Mouse (Mus musculus): ENCODE measurements around the gene Mknk2.
A peak's percentile ranks its signal among the peaks of the same experiment; 100 is the strongest.

Mknk2 gene

DNA sequence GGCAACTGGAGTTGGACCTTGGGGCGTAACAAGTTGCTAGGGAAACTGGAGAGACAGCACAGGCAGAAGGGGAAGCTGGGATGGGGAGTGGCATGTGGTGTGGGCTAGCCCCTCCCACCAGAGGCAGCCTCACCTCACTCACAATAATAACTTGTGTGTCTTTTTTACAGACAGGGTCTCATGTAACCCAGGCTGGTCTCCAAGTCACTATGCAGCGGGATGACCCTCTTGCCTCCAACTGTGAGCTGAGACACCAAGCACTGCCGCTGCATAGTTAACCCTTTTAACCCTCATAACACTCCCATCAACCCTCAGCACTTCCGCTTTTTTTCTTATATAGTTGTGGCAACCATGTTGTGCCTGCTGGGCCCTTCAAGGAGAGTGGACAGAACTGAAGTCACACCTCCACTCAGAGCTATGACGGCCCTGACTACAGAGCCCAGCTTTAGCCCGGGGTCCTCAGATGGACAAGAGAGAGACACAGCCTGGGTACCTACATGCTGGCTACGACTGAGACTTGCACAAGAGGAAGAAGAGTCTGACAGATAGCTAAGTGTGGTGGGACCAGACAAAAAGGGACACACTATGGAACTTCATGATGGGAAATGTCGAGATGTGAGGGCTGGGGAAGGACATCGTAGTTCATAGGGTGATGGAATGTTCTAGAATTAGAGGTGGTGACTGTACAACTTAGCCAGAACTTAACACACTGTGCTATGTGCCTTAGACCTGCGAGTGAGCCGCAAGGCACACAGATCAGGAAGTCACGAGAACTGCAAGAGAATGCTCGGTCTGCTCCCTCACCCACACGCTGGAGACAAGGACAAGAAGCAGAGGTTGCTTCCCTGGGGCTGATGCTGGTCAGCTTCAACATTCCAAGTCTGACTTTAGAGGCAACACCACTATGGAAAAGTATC, 14.6 kb upstream of the Mknk2 start:
- DNase-seq (ENCODE audit: low spot score): no peak

DNA sequence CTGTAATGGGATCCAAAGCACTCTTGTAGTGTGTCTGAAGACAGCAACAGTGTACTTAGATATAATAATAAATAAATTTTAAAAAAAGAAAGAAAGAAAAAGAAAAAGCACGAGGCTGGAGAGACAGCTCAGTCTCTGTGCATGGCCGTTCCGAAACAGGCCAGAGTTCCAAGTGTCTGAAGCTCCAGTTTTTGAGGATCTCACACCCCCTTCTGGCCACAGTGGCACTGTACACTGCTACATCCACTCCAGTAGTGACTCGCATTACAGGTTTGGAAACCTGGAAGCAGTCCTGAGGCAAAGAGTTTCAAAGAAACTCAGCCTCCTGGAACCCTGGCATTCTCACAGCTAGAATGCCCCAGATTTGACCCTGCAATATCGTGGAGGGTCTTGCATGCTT, 9.9 kb upstream of the Mknk2 start:
- peak; percentile 62 for DNase-seq (ENCODE audit: low spot score)

DNA sequence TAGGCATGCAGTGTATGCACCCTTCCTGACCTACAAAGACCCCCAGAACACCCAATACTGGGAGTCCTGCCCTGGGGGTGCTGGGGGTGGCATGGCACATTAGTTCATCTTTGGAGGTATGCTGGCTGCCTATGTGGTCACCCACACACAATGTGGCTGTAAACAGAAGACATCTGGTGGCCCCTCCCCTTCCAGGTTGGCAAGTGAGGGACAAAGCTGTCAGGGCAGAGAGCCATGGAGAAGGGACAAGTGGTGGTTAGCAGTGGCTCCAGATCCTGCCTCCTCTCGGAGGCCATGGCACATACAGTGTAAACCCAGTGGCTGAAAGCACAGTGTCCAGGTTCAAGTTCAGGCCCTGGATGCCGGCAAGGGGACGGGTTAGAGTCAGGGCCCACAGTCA, 8.7 kb upstream of the Mknk2 start:
- no peak for DNase-seq (ENCODE audit: low spot score)

DNA sequence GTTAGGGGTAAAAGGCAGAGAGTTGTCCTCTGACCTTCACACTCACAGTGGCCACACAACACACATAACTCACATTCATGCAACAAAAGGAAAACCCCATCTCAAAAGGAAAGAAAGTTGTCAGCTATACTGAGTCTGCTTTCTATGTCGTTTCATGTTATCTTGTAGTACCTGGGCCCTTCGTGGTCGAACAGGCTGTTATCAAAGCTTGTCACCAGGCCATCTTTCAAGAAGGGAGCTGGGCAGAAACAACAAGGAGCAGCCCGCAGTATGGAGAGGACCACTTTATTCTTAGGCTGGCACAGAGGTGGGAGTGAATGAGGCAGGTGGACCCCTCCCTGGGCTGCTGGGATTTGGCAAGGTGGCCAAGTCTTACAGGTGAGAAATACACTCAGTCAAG, 7.1 kb upstream of the Mknk2 start:
- DNase-seq (ENCODE audit: low spot score): no peak

DNA sequence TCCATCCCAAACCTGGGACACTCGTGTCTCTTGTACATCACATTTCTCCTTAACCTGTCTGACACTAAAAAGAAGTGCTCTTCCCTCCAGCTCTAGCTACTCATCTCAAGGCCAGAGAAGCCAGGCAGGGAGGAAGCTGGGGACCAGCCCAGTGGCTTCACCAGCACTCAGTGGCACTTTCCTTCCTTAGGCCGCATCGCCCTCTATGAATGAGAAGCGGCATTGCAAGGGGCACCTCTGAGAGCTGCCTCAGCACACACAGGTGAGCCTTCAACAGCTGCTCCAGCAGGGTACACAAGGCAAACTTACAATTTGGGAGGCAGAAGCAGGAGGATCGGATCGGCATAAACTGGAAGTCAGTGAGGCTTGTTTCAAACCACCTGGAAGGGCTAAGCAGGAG, 6.3 kb upstream of the Mknk2 start:
- peak; percentile 76 for DNase-seq (ENCODE audit: low spot score)

DNA sequence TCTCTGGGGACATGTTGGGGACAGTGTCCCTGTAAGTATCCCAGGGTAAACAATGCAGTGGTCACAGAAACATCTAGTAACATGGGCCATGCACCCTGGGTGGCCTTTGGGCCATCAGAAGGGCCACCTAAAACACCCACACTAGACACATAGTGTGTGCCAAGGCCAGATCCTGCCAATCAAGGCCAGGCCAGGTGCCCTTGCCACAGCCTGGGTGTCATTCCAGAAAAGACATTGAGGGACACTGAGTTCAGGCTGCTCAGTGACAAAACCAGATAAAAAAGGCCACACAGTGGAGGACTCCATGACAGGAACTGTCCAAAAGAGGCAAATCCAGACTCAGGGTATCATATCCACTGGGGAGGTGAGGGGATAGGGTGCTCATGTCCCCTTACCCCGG, 5.7 kb upstream of the Mknk2 start:
- no peak for DNase-seq (ENCODE audit: low spot score)

DNA sequence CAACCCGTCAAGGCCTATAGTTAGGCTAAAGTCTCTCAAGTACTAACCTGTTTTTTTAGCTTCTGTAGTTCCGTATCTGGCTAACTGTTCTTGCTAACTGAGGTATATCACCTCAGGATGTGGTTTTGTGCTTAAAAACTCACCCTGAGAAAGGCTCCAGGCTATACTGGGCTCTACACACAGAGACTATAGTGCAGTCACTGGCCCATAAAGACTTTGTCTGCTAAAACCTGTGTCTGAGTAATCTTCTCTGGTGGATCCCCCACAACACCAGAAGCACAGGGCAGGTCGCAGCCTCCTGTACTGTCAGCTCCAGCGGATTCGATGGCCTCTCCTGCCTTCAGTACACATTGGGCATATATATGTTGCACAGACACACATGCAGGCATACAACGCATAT, 4.1 kb upstream of the Mknk2 start:
- no peak for DNase-seq (ENCODE audit: low spot score)

DNA sequence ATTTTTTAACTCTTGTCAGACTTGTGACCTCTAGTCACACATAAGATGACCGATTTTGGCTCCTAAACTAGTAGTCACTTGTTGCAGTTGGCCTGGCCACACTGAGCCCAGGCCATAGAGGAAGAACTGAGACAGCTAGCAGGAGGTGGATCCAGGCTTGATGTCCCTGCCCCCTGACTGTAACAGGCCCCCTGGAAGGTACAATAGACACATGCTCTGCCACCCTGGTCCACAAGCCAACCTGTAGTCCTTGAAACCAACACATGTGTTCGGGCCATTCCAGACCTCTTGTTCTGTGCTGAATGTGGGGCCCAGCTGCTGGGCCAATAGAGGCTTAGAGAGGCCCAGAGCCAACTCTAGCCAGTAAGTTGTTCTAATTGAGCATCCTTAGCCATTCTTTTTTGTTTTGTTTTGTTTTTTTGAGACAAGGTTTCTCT, 2.4 kb upstream of the Mknk2 start:
- no peak for DNase-seq (ENCODE audit: low spot score)

DNA sequence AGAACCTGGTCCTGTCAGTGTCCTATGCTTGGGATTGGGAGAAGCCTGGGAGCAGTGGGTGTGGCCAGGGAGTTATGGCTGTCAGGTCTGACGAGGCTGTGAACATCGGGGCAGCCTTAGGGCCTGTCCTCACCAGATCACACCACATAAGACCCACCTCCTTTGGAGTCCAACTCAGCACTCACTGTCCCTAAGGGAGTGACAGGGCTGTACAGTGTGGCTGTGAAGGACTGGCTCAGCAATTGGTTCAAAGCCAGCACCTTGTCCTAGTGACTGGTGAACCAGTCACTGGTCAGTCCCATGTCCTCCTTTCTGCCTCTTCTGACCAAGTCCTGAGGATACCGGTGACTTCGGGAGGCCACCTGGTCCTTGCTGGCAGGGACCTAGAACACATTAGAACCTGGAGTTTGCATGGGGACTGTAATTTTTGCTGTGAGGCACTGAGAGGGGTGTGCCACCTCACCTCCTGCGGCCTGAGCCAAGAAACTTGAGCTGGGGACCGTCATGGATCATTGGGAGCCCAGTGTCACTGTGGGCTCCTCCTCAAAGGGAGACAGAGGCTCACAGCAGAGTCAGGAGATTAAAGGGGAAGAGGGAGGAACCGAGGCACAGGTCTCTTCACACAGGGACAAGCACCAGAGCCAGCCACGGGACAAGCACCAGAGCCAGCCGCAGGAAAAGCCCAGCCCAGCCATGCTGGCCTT, 1.8 kb upstream of the Mknk2 start:
- no peak for DNase-seq (ENCODE audit: low spot score)

DNA sequence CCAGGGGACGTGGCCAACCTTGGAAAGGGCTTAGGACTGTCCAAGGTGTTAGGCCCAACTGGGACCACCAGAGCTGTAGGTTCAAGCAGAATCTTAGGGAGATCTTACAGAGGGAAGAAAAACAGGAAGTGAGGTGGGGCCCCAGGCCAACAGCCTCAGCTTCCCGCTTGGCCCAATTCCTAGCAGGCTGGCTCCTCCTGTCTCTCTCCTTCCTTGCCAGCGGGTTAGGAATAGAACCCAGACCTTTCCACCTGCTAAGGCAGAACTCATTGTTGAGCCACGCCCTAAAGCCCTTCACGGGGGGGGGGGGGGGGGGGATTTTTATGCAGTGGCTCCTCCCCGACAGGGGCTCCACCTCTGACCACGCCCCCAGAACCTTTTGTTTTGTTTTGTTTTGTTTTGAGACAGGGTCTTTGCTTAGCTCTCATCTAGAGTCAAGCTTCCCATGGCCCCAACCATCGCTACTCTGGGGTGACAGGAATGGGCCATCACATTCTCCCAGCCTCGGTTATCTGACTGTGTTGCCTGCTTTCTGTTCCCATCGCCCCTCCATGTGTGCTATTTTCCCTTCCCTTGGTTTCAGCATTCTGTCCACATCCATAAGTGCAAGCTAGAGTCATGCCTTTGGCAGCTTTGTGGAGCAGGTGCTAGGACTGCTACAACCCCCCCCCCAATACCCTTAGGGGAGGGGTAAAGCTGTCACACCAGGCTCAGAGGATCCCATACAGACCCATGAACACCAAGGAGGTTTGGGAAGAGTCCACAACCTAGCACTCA, 877 bp upstream of the Mknk2 start:
- DNase-seq (ENCODE audit: low spot score): no peak

DNA sequence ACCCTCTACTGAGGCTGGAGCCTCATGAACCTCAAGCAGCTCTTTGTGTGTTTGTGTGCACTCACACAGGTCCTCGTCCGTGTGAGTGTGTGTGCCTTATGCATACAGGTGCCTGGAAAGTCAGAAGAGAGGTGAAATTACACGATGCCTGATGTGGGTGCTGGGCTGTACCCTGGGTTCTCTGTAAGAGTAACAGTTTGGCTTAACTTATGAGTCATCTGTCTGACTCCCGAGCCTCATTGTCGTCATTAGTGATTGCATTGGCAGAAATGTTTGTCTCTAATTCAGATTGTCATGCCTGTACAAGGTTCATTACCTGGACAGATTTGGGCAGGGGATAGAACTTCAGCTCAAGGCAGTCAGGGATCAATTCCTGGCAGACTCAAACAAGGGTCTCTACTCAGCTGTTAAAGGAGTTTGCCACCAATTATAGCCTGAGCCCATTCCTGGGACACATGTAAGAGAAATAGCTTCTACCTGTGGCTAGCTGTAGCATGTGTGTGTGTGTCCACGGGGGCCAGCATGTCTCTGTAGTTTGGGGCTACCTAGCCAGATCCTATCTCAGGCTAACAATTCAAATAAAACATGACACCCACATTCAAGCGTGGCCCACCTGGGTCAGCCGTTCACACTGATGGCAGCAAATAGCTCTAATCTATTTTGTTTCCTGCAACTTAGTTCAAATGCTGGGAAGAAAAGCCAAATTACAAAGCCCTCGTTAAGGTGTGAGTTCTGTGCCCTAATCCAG, 610 bp downstream of the Mknk2 start:
- no peak for DNase-seq (ENCODE audit: low spot score)

DNA sequence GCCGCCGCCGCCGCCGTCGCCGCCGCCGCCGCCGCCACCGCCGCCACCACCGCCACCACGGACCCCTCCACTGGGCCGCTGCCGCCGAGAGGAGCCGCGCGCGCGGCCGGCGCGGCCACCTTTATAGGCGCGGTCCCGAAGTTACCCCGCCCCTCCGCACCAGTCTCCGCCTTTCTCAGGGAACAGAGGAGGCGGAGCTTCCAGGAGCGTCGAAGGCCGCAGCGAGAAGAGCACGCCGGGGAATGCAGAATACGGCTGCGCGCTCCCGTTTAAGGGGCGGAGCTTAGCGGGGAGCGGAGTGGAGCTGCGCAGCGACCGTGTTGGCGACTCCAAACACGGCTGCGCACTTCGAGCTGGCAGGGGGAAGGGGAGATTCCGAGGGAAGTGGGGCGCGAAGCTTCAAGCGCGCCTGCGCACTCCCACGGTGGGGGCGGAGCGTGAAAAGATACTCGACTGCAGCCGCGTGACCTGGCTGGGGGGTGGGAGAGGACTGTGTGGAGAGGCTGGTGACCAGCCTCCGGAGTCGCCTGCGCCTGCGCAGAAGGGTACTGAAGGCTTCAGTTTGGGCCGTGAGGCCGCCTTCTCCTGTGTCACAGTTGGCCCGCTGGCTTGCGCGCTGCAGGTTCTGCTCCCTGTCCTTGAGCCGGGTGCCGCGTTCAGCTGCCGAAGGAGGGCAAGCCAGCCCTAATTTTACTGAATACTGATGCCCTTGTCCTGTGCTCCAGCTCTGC, 1.5 kb downstream of the Mknk2 start:
- peak; percentile 99 for DNase-seq (ENCODE audit: low spot score)

DNA sequence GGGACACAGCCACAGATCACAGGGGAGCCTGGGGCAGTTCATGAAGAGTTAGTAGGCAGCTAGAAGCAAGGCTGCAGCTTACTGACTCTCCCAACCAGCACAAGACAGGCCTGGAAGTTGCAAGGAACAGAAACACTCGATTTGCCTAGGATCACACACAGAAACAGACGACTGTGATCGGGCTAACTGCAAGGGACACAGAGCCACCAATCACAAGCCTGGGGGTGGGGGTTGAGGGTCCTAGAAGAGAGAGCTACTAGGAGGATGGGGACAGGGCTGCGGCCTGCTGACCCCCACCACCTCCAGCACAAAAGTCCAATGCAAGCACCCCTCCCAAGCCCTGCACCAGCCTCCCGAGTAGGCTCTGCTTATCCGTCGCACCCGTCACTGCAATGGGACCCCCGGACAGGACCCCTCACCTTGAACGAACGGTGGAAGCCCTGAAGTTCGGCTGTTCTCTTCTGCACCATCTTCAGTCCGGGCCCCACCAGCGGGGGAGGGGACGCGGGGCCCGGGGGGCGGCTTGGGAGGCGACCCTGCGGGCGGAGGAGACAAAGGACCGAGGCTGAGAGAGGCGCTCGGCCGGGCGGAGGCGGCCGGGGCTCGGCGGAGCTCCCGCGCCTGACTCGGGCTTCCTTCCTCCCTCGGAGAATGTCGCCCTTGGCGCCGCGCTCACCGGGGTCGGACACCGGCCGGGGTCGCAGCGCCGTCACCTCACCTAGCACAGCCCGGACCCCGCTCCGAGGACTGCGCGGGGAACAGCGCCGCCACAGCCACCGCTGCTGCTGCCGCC, 2.3 kb downstream of the Mknk2 start:
- DNase-seq (ENCODE audit: low spot score): no peak

DNA sequence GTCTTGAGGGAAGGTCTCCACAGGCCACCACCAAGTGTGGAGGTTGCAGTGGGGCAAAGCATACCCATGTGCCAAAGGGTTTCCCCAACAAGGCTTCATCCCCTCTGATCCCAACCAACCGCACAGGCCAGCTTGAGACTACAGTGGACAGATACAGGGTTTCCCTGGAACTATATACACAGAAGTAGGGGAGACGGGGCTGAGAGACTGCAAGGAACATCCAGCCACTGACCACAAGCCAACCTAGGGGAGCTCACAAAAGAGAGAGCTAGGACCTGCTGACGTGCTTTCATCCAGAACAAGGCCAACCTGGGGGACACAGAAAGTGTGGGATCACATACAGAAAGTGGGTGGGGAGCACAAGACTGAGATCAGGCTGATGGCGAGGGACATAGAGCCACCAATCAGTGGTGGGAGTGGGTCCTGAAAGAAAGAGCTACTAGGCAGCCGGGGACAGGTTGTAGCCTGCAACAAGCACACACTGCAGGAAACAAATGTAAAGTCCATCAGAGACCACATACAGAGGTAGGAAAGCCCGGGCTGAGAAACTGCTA, 3.0 kb downstream of the Mknk2 start:
- DNase-seq (ENCODE audit: low spot score): no peak

DNA sequence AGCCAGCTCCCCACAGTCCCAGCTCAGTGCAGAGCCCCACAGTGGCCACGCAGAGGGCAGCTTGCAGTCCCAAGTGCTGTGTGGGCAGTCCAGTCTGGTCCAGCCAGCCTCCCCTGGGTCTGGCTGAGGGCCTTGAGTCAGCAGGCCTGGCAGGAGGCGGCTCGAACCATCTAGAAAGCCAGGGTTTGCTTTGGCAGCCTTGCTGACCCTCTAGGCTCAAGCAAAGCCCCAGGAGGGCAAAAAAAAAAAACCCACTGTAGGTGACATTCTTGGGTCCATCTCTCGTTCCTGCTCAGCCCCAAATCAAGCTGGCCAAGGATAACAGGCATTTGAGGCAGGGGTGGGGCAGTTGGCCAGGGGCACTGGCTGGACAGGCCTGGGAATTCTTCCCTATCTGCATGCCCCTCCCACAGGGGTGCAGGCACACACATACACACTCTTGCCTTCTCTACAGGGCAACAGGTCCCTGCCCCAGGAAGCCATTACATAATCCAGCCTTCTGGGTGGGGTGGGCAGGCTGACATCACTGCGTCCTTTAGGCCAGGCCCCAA, 3.7 kb downstream of the Mknk2 start:
- DNase-seq (ENCODE audit: low spot score): no peak

DNA sequence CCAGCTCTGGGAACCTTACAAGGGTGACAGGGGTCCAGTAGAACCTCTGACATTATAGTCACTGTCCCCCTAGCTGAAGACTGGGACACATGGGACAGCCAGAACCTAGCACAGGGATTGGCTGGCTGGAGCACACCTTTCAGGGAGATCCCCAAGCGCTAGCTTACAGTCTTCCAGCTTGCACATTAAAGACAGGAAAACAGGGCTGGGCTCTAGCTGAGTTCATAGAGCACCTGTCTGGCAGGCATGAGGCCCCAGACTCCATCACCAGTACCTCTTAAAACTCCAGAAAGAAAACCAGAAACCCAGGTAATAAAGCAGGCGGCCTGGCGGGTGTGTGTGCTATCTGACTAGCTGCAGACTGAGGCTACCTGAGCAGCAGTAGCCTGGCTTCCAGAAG, 4.2 kb downstream of the Mknk2 start:
- DNase-seq (ENCODE audit: low spot score): no peak

DNA sequence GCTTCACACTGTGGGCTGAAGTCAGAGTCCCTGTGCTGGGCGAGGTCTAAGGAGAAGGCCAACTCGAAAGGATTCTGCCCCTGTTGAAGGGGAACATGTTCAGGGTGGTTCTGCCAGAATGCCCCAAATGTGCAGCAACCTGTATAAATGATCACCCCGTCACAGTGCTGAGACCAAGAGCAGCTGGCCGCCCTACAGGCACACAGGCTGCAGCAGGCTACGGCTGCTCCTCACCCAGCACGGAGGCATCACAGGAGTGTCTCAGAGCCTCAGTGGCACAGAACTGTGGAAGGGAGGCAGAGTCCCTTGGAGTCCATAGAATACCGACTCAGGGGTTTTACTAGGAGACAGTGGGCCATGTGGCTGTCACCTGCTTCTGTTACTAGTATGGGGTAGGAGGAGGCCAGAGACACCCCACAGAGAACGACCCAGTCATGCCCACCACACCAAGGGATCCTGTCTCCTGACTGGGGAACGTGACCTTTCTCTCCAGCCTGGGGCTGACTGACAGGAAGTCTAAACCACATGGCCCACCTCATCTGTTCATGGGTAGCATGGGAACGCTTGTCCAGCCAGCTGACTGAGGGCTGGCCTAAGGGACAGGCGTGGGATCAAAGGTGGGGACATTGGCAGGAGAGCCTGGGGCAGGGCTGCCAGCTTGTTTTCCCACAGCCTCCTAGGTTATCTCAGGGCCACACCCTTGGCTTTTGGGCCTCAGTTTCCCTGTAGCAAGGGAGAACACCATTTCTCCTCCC, 5.8 kb downstream of the Mknk2 start:
- DNase-seq (ENCODE audit: low spot score): no peak

DNA sequence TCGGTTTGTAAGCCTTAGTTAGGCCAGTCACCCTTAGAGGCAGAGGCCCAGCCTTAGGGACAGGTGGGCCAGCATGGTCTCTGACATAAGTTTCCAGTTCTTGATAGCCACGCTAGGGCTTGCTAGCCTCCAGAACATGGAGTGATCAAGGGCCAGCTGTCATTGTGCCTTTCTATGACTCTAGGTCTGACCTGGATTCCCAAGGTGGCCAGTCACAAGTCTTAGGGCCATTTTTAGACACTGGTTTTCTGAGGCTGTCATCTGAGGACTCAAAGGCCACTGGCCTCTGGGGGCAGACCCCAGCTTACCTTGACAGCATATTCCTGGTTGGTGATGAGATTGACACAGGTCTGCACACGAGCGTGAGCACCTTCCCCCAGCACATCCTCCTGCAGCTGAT, 6.7 kb downstream of the Mknk2 start:
- no peak for DNase-seq (ENCODE audit: low spot score)

DNA sequence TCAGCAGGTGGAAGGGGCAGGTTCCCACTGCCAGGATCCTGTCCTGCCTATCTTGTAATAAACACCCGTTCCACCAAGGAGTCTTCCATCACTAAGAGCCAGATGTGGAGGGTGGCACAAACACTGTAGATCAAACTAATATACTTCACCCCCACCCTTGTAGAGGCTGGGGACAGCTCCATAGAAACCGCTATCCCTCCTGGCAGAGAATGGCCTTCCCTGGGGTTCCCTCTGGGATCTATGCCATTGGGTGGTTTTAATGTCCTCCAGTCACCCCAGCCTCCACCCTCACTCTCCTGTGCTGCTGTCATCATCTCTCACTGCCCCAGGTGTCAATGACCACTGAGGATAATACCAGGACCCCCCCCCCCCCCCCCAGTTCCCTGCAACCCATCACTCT, 7.4 kb downstream of the Mknk2 start:
- no peak for DNase-seq (ENCODE audit: low spot score)
